Mouse (Mus musculus) heart, postnatal 0 days (tissue): ENCODE results near the gene Arsb. TPM values are rescaled to one million over a fixed set of nuclear protein-coding genes. Genes with fewer than 3 reads are reported as not detected.
"Not testable (repeated sequence)": the region's sequence is repeated elsewhere in the genome, so short reads cannot be mapped to it uniquely, and the experiment has no call there.

Experiments
- ATAC-seq: fragments of 200-750 bp; cut with Nextera tagmentation; 2 replicates; pipeline ENCODE4 v1.8.0; 2017; ENCODE audit warnings: low read depth, moderate number of reproducible peaks, moderate library complexity; ENCODE audit not compliant: insufficient read depth
- DNase-seq: peaks from one replicate; pipeline ENCODE4 v3.0.0-alpha.2; 2016; ENCODE audit warnings: low spot score
- H3K27ac ChIP-seq: fragments of 300-500 bp; sonication (generic); 2 replicates; pipeline ENCODE4 v1.5.1; 2014; ENCODE audit warnings: low read depth, mild to moderate bottlenecking
- H3K27me3 ChIP-seq: fragments of 300-500 bp; sonication (generic); 2 replicates; pipeline ENCODE4 v1.6.1; 2014; ENCODE audit warnings: low read length, mixed read lengths; ENCODE audit not compliant: control insufficient read depth, insufficient read depth
- H3K36me3 ChIP-seq: fragments of 300-500 bp; sonication (generic); replicated peaks from 2 replicates; pipeline ENCODE4 v1.6.1; 2014; ENCODE audit warnings: low read length, mixed read lengths; ENCODE audit not compliant: control insufficient read depth, insufficient read depth
- H3K4me1 ChIP-seq: fragments of 300-500 bp; sonication (generic); 2 replicates; pipeline ENCODE4 v1.6.1; 2014; ENCODE audit warnings: antibody characterized with exemption; ENCODE audit not compliant: control insufficient read depth, insufficient read depth
- H3K4me2 ChIP-seq: fragments of 300-500 bp; sonication (generic); 2 replicates; pipeline ENCODE4 v1.6.1; 2014; ENCODE audit warnings: low read depth, mild to moderate bottlenecking, low read length, moderate library complexity
- H3K4me3 ChIP-seq: fragments of 300-500 bp; sonication (generic); 2 replicates; pipeline ENCODE4 v1.5.1; 2014; ENCODE audit warnings: low read depth, low read length
- H3K9ac ChIP-seq: fragments of 300-500 bp; sonication (generic); replicated peaks from 2 replicates; pipeline ENCODE4 v1.6.1; 2014; ENCODE audit warnings: low read depth, low read length, mixed read lengths
- H3K9me3 ChIP-seq: fragments of 300-500 bp; sonication (generic); replicated peaks from 2 replicates; pipeline ENCODE4 v1.6.1; 2016; ENCODE audit warnings: low read length; ENCODE audit not compliant: control insufficient read depth
- CTCF ChIP-seq: IDR thresholded peaks from 2 replicates; pipeline ENCODE4 v1.5.1; 2016; ENCODE audit warnings: antibody characterized with exemption, control low read depth, low read depth
- EP300 ChIP-seq: IDR thresholded peaks from 2 replicates; pipeline ENCODE4 v1.6.1; 2016; ENCODE audit warnings: antibody characterized with exemption, low read depth
- WGBS: fragments of 180-500 bp; shearing (Covaris S2); extraction: QIAGEN DNeasy Blood & Tissue Kit; methylation state at CpG from one replicate; pipeline ENCODE4 v1.1.7; 2014; 5-methylcytosine and 5-hydroxymethylcytosine counted together
- polyA plus RNA-seq: library from polyadenylated mRNA; unstranded; fragments of >200 nt; fragmentation: Nextera tagmentation; extraction: Ambion mirVana; gene quantifications from 2 replicates; pipeline ENCODE4 v1.2.1, GENCODE M21; 2015
- total RNA-seq: library from RNA; depleted of rRNA; stranded (reverse); fragments of >200 nt; gene quantifications from 2 replicates; pipeline ENCODE4 v1.2.3, GENCODE M21; 2014; ENCODE audit warnings: low replicate concordance

Gene Arsb
- total and polyA plus RNA-seq, 2 experiments from 2014 or later: 3.0 to 6.2 TPM

GRCm38 (mm10) chr13:93787647-93788046, 16.2 kb downstream of the Arsb start:
- WGBS: 27% methylated on average over 8 of the region's 8 CpGs
- TF ChIP-seq CTCF: no peak
- no peak for TF ChIP-seq EP300
- Histone ChIP-seq H3K4me2 (no peak overlapping the region), H3K4me3 (no peak overlapping the region), H3K27me3 (no peaks in the 10 kb centered on the region), H3K4me1 (peaks cover 8% of the 10 kb centered on the region), H3K36me3 (no peaks in the 10 kb centered on the region), H3K9me3 (no peaks in the 10 kb centered on the region), H3K27ac (no peak overlapping the region), H3K9ac (no peak overlapping the region)
- DNase-seq (no peak), ATAC-seq (no peak)

GRCm38 (mm10) chr13:93792945-93793642, 21.7 kb downstream of the Arsb start:
- DNase-seq (peak; percentile 79), ATAC-seq (0 out of 2 replicates have a peak, but pooled peaks have one; percentile 55)
- H3K4me1 ChIP-seq: 0 out of 2 replicates have a peak, but pooled peaks cover under 1% of the 10 kb centered on the region
- H3K4me2 ChIP-seq: no peak overlapping the region
- no peak overlapping the region for H3K4me3 ChIP-seq
- no peak overlapping the region for H3K27ac ChIP-seq
- H3K27me3 ChIP-seq: no peaks in the 10 kb centered on the region
- TF ChIP-seq CTCF (peak; percentile 52), EP300 (no peak)
- H3K9ac ChIP-seq: no peak overlapping the region
- WGBS: 41% methylated on average over 11 of the region's 11 CpGs
- no peaks in the 10 kb centered on the region for H3K36me3 ChIP-seq
- H3K9me3 ChIP-seq: no peaks in the 10 kb centered on the region

- Histone ChIP-seq H3K4me3 (no peak overlapping the region), H3K9me3 (no peaks in the 10 kb centered on the region), H3K27ac (no peak overlapping the region), H3K36me3 (no peaks in the 10 kb centered on the region), H3K4me1 (no peaks in the 10 kb centered on the region), H3K4me2 (no peak overlapping the region), H3K9ac (no peak overlapping the region), H3K27me3 (no peaks in the 10 kb centered on the region)
- WGBS: 86% methylated on average over 10 of the region's 10 CpGs
- TF ChIP-seq EP300 (no peak), CTCF (no peak)
- ATAC-seq: no peak
- no peak for DNase-seq
These were observed 22.3 kb downstream of the Arsb start for GRCm38 (mm10) chr13:93793643-93794182.

- H3K4me2 ChIP-seq: no peak overlapping the region
- no peak for DNase-seq
- 30% methylated on average over 5 of the region's 5 CpGs for WGBS
These were observed 25.7 kb downstream of the Arsb start for GRCm38 (mm10) chr13:93797011-93797600.

GRCm38 (mm10) chr13:93810311-93810710, 38.9 kb downstream of the Arsb start:
- not testable (repeated sequence) for H3K9me3 ChIP-seq, H3K27me3 ChIP-seq, H3K36me3 ChIP-seq, H3K27ac ChIP-seq, H3K9ac ChIP-seq, H3K4me2 ChIP-seq, H3K4me1 ChIP-seq, DNase-seq, H3K4me3 ChIP-seq, ATAC-seq
- WGBS: 75% methylated on average over 2 of the region's 2 CpGs

More at GRCm38 (mm10) chr13:93797011-93797600, 25.7 kb downstream of the Arsb start:
- H3K9me3 ChIP-seq: no peaks in the 10 kb centered on the region
- TF ChIP-seq EP300 (no peak), CTCF (no peak)
- no peaks in the 10 kb centered on the region for H3K4me1 ChIP-seq
- no peaks in the 10 kb centered on the region for H3K27me3 ChIP-seq
- H3K27ac ChIP-seq: no peak overlapping the region
- no peak overlapping the region for H3K9ac ChIP-seq
- no peaks in the 10 kb centered on the region for H3K36me3 ChIP-seq
- H3K4me3 ChIP-seq: no peak overlapping the region
- no peak for ATAC-seq
